Mouse (Mus musculus): ENCODE results near the gene Zfp507. TPM values are rescaled to one million over a fixed set of nuclear protein-coding genes. Genes with fewer than 3 reads are reported as not detected.

Gene Zfp507
- total RNA-seq, 2 experiments from 2014 or later: 11.2 TPM

DNA sequence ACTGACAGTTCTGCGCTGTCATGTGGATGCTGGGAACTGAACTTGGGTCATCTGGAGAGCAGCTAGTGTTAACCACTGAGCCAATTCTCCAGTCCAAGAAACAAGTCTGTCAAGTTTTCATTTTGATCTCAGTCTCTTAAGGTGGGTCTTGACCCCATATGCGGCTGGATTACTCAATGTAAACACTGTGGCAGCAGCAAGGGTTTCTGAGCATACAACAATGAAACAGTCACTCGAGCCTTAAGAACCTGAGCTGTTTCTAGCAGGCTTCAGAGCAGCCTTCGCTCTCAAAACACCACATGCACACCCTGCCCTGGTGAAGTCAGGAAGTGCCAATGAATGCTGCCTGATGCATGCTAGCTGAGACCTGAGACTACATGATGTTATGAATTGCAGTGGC lies 17.2 kb downstream of the Zfp507 start:
- ATAC-seq (replicated peaks; ENCODE audit: poor library complexity): no peak

DNA sequence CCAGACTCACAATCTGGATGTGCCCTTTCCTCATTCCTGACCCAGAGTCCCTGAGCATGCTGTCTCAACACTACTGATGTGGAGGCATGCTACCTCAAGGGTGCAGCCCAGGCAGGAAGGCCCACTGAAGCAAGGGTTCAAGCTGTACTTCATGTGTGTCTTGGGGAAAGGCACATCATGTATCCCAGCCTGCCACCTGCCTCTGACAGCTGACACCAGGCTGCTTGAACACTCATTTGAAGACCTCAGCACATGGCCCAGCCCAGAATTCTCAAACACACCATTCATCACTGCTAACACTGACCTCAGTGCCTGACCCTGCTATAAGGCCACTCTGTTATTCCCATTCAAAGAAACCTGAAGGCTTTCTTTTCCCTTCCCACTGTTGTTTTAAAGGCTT lies 20.6 kb downstream of the Zfp507 start:
- ATAC-seq (replicated peaks; ENCODE audit: poor library complexity): no peak

DNA sequence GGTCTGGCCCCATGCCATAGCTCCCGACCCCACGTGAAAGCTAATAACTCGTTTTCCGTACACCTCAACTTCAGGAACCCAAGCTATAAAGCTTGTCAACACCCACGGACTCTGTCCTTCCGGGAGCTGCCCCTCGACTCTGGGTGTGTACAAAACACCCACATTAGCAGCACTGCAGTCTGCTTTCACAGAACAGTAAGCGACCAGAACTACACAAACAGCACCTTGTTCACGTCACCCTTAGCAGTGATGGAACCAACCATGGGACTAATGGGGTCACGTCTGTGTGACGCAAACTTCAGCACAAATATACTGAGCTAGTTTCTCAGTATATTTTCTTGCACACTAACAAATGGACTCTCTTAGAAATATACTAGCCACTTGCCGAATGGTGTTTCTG lies 28.7 kb downstream of the Zfp507 start:
- no peak for ATAC-seq (replicated peaks; ENCODE audit: poor library complexity)

DNA sequence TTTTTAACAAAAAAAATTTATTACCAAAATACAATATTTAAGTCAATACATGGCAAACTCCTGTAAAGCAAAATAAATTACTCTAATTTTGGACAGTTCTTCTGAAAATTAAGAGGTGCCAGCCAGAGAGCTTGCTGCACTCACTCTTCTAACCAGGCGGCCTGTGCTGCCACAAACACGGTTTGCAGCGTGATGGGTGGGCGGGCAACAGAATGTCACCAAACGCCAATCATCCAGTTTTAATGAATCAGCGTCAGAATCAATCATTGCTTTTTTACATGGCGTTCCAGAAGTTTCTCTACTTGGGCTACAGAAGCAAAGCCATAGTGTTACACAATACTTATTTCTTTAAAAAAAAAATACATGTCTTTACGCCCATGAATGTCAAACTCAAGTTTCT lies 30.5 kb downstream of the Zfp507 start:
- no peak for ATAC-seq (replicated peaks; ENCODE audit: poor library complexity)

GRCm38 (mm10) chr7:35771106-35771505 lies 31.7 kb downstream of the Zfp507 start:
- no peak for ATAC-seq (replicated peaks; ENCODE audit: poor library complexity)

- ATAC-seq (replicated peaks; ENCODE audit: poor library complexity): no peak
Measured at GRCm38 (mm10) chr7:35770122-35770521, 32.7 kb downstream of the Zfp507 start.

DNA sequence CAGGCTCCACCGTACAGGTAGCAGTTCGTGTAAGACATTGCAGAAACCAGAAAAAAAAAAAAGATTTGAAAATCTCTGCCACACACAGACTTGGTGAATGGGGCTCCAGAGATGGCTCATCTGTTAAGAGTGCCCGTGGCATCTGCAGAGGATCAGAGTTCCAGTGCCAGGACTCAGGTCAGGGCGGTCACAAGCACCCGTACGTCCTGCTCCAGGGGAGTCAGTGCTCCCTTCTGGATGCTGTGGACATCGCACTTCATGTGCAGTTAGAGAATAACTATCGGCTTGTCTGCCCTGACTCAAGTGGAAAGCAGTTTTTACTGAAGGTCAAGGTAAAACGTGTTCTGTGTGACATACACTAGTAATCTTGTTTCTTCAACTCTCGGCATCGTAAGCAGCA lies 38.3 kb downstream of the Zfp507 start:
- ATAC-seq (replicated peaks; ENCODE audit: poor library complexity): no peak

- ATAC-seq (replicated peaks; ENCODE audit: poor library complexity): no peak
Measured at GRCm38 (mm10) chr7:35761801-35762200, 41.0 kb downstream of the Zfp507 start.

DNA sequence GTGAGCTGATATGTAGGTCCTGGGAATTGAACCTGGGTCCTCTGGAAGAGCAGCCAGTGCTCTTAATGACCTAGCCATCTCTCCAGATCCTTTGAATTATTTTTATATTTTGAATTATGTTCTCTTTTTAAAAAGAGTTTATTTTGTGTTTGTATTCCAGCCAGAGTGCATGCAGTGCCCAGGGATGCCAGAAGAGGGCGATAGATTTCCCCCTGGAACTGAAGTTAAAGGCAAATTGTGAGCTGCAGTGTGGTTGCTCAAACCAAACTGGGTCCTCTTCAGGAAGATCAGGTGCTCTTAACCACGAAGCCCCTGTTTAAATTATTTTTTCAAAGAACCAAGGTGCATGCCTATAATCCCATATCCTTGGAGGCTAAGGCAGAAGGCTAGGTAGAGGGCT lies 43.2 kb downstream of the Zfp507 start:
- peak; percentile 55 for ATAC-seq (replicated peaks; ENCODE audit: poor library complexity)

DNA sequence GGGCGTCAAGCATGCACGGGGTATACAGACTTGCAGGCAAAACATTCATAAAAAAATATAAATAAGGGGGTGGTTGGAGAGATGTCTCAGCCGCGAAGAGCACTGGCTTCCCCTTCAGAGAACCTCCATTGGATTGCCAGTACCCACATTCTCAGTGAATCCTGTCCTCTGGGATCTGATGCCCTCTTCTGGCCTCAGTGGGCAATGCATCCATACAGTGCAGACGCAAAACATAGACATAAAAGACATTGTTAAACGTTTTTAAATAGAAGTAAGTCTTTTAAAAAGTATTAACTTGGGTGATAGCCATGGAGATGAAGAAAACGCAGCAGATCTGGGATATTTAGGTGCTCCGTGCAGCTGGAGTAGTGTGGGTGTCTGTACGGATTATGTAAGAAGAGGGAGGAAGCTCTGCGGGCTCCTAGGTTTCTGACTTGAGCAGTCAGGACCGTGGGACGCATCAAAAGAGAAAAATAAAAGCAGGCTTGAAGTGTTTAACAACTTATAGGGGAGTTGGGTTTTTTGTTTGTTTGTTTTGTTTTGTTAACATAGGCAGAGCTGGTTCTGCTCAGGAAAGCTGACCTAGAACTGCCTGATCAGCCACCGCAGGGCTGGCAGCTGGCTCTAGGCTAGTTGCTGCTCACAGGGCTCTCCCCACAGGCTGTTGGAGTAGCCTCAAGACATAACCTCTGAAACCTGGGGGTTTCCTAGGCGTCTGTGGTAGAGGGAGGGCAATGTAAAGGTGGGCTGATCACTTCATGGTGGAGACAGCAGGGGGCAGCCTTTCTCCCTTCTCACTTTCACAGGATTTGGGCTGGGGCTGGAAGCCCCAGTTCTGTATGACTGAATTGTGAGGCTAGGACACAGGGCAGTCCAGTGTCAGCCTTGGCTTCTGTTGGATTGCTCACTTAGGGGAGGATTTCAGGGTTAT lies 46.0 kb downstream of the Zfp507 start:
- ATAC-seq (replicated peaks; ENCODE audit: poor library complexity): peak; percentile 54

DNA sequence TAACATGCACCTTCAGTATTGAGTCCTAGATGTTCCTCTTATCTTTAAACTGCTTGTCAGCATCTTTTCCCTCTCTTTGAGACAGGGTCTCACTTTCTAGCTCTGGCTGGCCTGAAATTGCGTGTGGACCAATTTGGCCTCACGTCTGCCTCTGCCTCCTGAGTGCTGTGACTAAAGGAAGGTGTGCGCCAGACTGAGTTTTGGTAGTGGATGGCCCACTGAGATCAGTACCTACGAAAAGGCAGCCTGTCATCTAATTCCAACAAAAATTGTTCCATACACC lies 48.0 kb downstream of the Zfp507 start:
- ATAC-seq (replicated peaks; ENCODE audit: poor library complexity): no peak

- peak; percentile 79 for ATAC-seq (replicated peaks; ENCODE audit: poor library complexity)
Measured at GRCm38 (mm10) chr7:35754033-35754885, 48.5 kb downstream of the Zfp507 start, which contains the start of gene Dpy19l3. Gene Dpy19l3 (minus strand): TSS chr7:35754454.

GRCm38 (mm10) chr7:35753319-35754032 lies 49.3 kb downstream of the Zfp507 start:
- no peak for ATAC-seq (replicated peaks; ENCODE audit: poor library complexity)

- peak; percentile 65 for ATAC-seq (replicated peaks; ENCODE audit: poor library complexity)
Measured at GRCm38 (mm10) chr7:35750873-35751272, 51.9 kb downstream of the Zfp507 start.

- ATAC-seq (replicated peaks; ENCODE audit: poor library complexity): no peak
Measured at GRCm38 (mm10) chr7:35747397-35747964, 55.3 kb downstream of the Zfp507 start.

- no peak for ATAC-seq (replicated peaks; ENCODE audit: poor library complexity)
Measured at GRCm38 (mm10) chr7:35746686-35747396, 56.0 kb downstream of the Zfp507 start.

- no peak for ATAC-seq (replicated peaks; ENCODE audit: poor library complexity)
Measured at GRCm38 (mm10) chr7:35745281-35745702, 57.5 kb downstream of the Zfp507 start.

DNA sequence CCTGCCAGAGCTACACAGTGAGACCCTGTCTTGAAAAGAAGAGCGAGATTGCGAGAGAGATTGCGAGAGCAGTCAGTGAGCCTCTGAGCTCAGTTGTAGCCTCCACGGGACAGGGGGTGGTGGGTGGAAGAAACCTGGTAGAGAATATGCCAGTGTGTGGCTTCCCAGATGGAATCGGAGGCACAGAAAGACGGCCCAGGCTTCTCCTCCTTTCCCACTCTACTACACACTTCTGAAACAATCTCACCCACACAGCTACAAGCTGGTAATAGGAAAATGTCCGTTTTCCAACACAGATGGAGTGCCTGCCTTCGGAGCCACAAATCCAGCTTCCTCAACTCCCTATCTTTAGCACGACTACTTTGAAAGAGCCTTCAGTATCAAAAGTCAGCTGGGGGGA lies 58.0 kb downstream of the Zfp507 start:
- no peak for ATAC-seq (replicated peaks; ENCODE audit: poor library complexity)

DNA sequence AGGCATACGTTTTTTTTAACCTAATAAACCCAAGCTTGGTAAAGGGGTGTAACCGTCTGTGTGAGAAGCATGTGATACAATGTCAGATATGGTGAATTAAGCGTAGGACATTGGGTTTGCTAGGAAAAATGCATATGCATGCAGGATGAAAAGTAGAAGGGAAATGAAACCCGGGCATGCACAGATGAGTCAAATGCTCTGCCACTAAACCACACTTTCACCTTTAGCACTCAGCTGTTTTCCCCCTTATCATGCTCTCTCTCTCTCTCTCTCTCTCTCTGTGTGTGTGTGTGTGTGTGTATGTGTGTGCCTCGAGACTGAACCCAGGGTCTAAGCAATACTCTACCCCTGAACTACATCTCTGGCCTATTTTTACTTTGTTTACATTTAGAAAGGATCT lies 60.5 kb downstream of the Zfp507 start:
- ATAC-seq (replicated peaks; ENCODE audit: poor library complexity): no peak

GRCm38 (mm10) chr7:35741858-35742257 lies 60.9 kb downstream of the Zfp507 start:
- ATAC-seq (replicated peaks; ENCODE audit: poor library complexity): no peak

Measured in megakaryocyte progenitor cell, adult 5-6 weeks (primary cell).